Mouse (Mus musculus) liver, embryonic 15.5 days (tissue): ENCODE data around the gene Nebl. TPM values are rescaled to one million over a fixed set of nuclear protein-coding genes. Genes with fewer than 3 reads are reported as not detected.

Experiments
- ATAC-seq: fragments of 200-750 bp; cut with Nextera tagmentation; 2 replicates; pipeline ENCODE4 v1.8.0; 2017; ENCODE audit warnings: moderate number of reproducible peaks, mild to moderate bottlenecking, moderate library complexity; ENCODE audit not compliant: insufficient read depth
- H3K27ac ChIP-seq: fragments of 300-500 bp; sonication (generic); replicated peaks from 2 replicates; pipeline ENCODE4 v1.5.1; 2015; ENCODE audit warnings: mild to moderate bottlenecking, inconsistent platforms
- H3K27me3 ChIP-seq: fragments of 300-500 bp; sonication (generic); 2 replicates; pipeline ENCODE4 v1.6.1; 2015; ENCODE audit warnings: mild to moderate bottlenecking, inconsistent platforms
- H3K36me3 ChIP-seq: fragments of 300-500 bp; sonication (generic); replicated peaks from 2 replicates; pipeline ENCODE4 v1.6.1; 2015; ENCODE audit warnings: moderate library complexity, mild to moderate bottlenecking, inconsistent platforms
- H3K4me1 ChIP-seq: fragments of 300-500 bp; sonication (generic); replicated peaks from 2 replicates; pipeline ENCODE4 v1.6.1; 2015; ENCODE audit warnings: inconsistent platforms
- H3K4me2 ChIP-seq: fragments of 300-500 bp; sonication (generic); 2 replicates; pipeline ENCODE4 v1.6.1; 2015; ENCODE audit warnings: moderate library complexity, mild to moderate bottlenecking, inconsistent platforms
- H3K4me3 ChIP-seq: fragments of 300-500 bp; sonication (generic); replicated peaks from 2 replicates; pipeline ENCODE4 v1.5.1; 2015; ENCODE audit warnings: mild to moderate bottlenecking, inconsistent platforms
- H3K9ac ChIP-seq: fragments of 300-500 bp; sonication (generic); 2 replicates; pipeline ENCODE4 v1.6.1; 2015; ENCODE audit warnings: moderate library complexity, mild to moderate bottlenecking, inconsistent platforms
- H3K9me3 ChIP-seq: fragments of 300-500 bp; sonication (generic); replicated peaks from 2 replicates; pipeline ENCODE4 v1.6.1; 2016; ENCODE audit warnings: inconsistent platforms
- WGBS: fragments of 180-500 bp; shearing (Covaris S2); methylation state at CpG from one replicate; pipeline ENCODE4 v1.1.7; 2015; ENCODE audit warnings: mixed read lengths; ENCODE audit not compliant: insufficient replicate concordance; 5-methylcytosine and 5-hydroxymethylcytosine counted together
- polyA plus RNA-seq: library from polyadenylated mRNA; unstranded; fragments of >200 nt; fragmentation: Nextera tagmentation; extraction: Ambion mirVana; gene quantifications from 2 replicates; pipeline ENCODE4 v1.2.1, GENCODE M21; 2015

The Nebl gene
- polyA plus RNA-seq, 1 experiment from 2014 or later: 0.30 TPM

GRCm38 (mm10) chr2:17429028-17429427, 302.2 kb downstream of the Nebl start:
- Histone ChIP-seq H3K27ac (no peak overlapping the region), H3K27me3 (no peaks in the 10 kb centered on the region), H3K4me3 (no peak overlapping the region), H3K4me1 (no peaks in the 10 kb centered on the region), H3K9ac (no peak overlapping the region), H3K4me2 (no peak overlapping the region), H3K9me3 (no peaks in the 10 kb centered on the region), H3K36me3 (no peaks in the 10 kb centered on the region)
- 61% methylated on average over 4 of the region's 4 CpGs for WGBS
- ATAC-seq: no peak

GRCm38 (mm10) chr2:17428156-17428555, 303.1 kb downstream of the Nebl start:
- Histone ChIP-seq H3K27me3 (no peaks in the 10 kb centered on the region), H3K9ac (no peak overlapping the region), H3K4me1 (no peaks in the 10 kb centered on the region), H3K9me3 (no peaks in the 10 kb centered on the region), H3K4me2 (no peak overlapping the region), H3K36me3 (no peaks in the 10 kb centered on the region), H3K27ac (no peak overlapping the region), H3K4me3 (no peak overlapping the region)
- 77% methylated on average over 4 of the region's 4 CpGs for WGBS
- no peak for ATAC-seq

- no peak for ATAC-seq
- no peaks in the 10 kb centered on the region for H3K27me3 ChIP-seq
- H3K4me3 ChIP-seq: no peak overlapping the region
- H3K27ac ChIP-seq: no peak overlapping the region
- no peaks in the 10 kb centered on the region for H3K4me1 ChIP-seq
- H3K9ac ChIP-seq: no peak overlapping the region
- no peak overlapping the region for H3K4me2 ChIP-seq
- 2% methylated on average over 1 of the region's 1 CpGs for WGBS
- no peaks in the 10 kb centered on the region for H3K9me3 ChIP-seq
- H3K36me3 ChIP-seq: no peaks in the 10 kb centered on the region
Measured at GRCm38 (mm10) chr2:17422967-17423366, 308.3 kb downstream of the Nebl start.

GRCm38 (mm10) chr2:17415347-17415746, 315.9 kb downstream of the Nebl start:
- no peak overlapping the region for H3K4me3 ChIP-seq
- no peaks in the 10 kb centered on the region for H3K9me3 ChIP-seq
- no peaks in the 10 kb centered on the region for H3K27me3 ChIP-seq
- no peak overlapping the region for H3K4me2 ChIP-seq
- no peak overlapping the region for H3K27ac ChIP-seq
- no peaks in the 10 kb centered on the region for H3K36me3 ChIP-seq
- no peaks in the 10 kb centered on the region for H3K4me1 ChIP-seq
- WGBS: 7% methylated on average over 4 of the region's 4 CpGs
- H3K9ac ChIP-seq: no peak overlapping the region
- ATAC-seq: no peak

- 60% methylated on average over 2 of the region's 2 CpGs for WGBS
- Histone ChIP-seq H3K4me2 (no peak overlapping the region), H3K4me3 (no peak overlapping the region), H3K9ac (no peak overlapping the region), H3K36me3 (no peaks in the 10 kb centered on the region), H3K27me3 (no peaks in the 10 kb centered on the region), H3K27ac (no peak overlapping the region), H3K9me3 (no peaks in the 10 kb centered on the region), H3K4me1 (no peaks in the 10 kb centered on the region)
- no peak for ATAC-seq
Measured at GRCm38 (mm10) chr2:17414324-17414723, 316.9 kb downstream of the Nebl start.

- 56% methylated on average over 8 of the region's 8 CpGs for WGBS
- Histone ChIP-seq H3K4me2 (no peak overlapping the region), H3K36me3 (no peaks in the 10 kb centered on the region), H3K9me3 (no peaks in the 10 kb centered on the region), H3K27me3 (no peaks in the 10 kb centered on the region), H3K9ac (no peak overlapping the region), H3K4me3 (no peak overlapping the region), H3K27ac (no peak overlapping the region), H3K4me1 (no peaks in the 10 kb centered on the region)
- no peak for ATAC-seq
Measured at GRCm38 (mm10) chr2:17413496-17414268, 317.6 kb downstream of the Nebl start.

GRCm38 (mm10) chr2:17409276-17409675, 322.0 kb downstream of the Nebl start:
- H3K4me3 ChIP-seq: no peak overlapping the region
- H3K4me1 ChIP-seq: no peaks in the 10 kb centered on the region
- no peak overlapping the region for H3K9ac ChIP-seq
- no peaks in the 10 kb centered on the region for H3K36me3 ChIP-seq
- ATAC-seq: no peak
- H3K4me2 ChIP-seq: no peak overlapping the region
- WGBS: 54% methylated on average over 5 of the region's 5 CpGs
- H3K9me3 ChIP-seq: no peaks in the 10 kb centered on the region
- no peaks in the 10 kb centered on the region for H3K27me3 ChIP-seq
- no peak overlapping the region for H3K27ac ChIP-seq

GRCm38 (mm10) chr2:17405899-17406531, 325.2 kb downstream of the Nebl start:
- H3K4me3 ChIP-seq: no peak overlapping the region
- no peaks in the 10 kb centered on the region for H3K27me3 ChIP-seq
- 50% methylated on average over 4 of the region's 4 CpGs for WGBS
- no peak for ATAC-seq
- no peak overlapping the region for H3K9ac ChIP-seq
- H3K4me1 ChIP-seq: no peaks in the 10 kb centered on the region
- no peak overlapping the region for H3K4me2 ChIP-seq
- no peak overlapping the region for H3K27ac ChIP-seq
- H3K9me3 ChIP-seq: no peaks in the 10 kb centered on the region
- no peaks in the 10 kb centered on the region for H3K36me3 ChIP-seq

- no peak overlapping the region for H3K4me3 ChIP-seq
- no peak overlapping the region for H3K27ac ChIP-seq
- H3K36me3 ChIP-seq: no peaks in the 10 kb centered on the region
- WGBS: 63% methylated on average over 4 of the region's 4 CpGs
- no peaks in the 10 kb centered on the region for H3K27me3 ChIP-seq
- H3K4me2 ChIP-seq: no peak overlapping the region
- ATAC-seq: no peak
- no peak overlapping the region for H3K9ac ChIP-seq
- H3K9me3 ChIP-seq: no peaks in the 10 kb centered on the region
- no peaks in the 10 kb centered on the region for H3K4me1 ChIP-seq
Measured at GRCm38 (mm10) chr2:17402511-17402910, 328.8 kb downstream of the Nebl start.

GRCm38 (mm10) chr2:17396235-17396634, 335.0 kb downstream of the Nebl start:
- no peak overlapping the region for H3K9ac ChIP-seq
- no peaks in the 10 kb centered on the region for H3K27me3 ChIP-seq
- H3K4me2 ChIP-seq: no peak overlapping the region
- H3K27ac ChIP-seq: no peak overlapping the region
- no peaks in the 10 kb centered on the region for H3K36me3 ChIP-seq
- ATAC-seq: no peak
- WGBS: 29% methylated on average over 5 of the region's 5 CpGs
- no peak overlapping the region for H3K4me3 ChIP-seq
- no peaks in the 10 kb centered on the region for H3K9me3 ChIP-seq
- no peaks in the 10 kb centered on the region for H3K4me1 ChIP-seq

- H3K36me3 ChIP-seq: no peaks in the 10 kb centered on the region
- WGBS: 65% methylated on average over 5 of the region's 5 CpGs
- no peak overlapping the region for H3K4me3 ChIP-seq
- H3K4me2 ChIP-seq: no peak overlapping the region
- no peaks in the 10 kb centered on the region for H3K27me3 ChIP-seq
- H3K27ac ChIP-seq: no peak overlapping the region
- H3K9ac ChIP-seq: no peak overlapping the region
- H3K9me3 ChIP-seq: no peaks in the 10 kb centered on the region
- no peaks in the 10 kb centered on the region for H3K4me1 ChIP-seq
- no peak for ATAC-seq
Measured at GRCm38 (mm10) chr2:17391389-17391788, 339.9 kb downstream of the Nebl start.
